Mouse (Mus musculus): ENCODE data around the gene Lgals4.

Gene Lgals4

GRCm38 (mm10) chr7:28822556-28822955 is 11.1 kb upstream of the Lgals4 start:
- DNase-seq (ENCODE audit: low spot score) = no peak

DNA sequence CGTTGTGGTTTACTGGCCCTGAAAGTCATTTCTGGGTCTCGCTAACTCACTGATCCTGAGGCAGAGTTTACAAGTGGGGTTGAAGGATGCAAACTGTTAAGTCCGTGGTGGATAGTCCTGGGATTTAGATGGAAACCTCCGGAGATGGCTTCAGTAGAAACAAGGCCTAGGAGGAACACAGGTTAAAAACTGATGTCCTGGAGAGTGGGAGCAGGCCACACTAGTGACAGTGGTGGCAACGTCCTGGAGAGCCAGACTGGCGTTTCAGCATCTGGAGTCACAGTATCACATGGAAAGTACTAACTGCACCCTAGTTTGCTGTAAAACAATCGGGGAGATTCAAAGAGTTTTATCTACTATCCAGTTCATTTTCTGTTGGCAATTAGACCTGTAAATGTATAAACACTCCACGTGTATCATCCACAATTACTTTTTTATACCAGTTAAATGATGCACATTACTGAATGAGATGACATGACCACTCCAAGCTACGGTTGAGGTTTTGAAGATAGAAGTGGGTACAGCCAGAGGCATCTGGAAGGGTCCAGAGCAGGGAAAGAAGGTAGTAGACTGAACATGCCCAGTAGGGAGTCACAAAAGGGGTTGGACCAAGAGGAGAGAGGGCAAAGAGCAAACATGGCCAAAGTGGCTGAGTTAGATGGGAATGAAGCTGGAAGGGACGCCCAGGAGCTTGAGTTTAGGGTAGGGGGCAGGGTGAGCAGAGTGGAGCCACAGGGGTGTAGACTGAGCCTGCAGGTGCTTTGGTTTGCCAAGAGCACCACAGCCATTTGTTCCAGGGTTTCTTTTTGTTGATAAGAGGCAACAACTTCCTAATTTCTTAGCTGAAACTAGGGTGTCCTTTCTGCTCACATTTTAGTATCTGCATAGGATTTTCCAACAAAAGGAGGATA is 10.4 kb upstream of the Lgals4 start:
- no peak for DNase-seq (ENCODE audit: low spot score)

GRCm38 (mm10) chr7:28823932-28824331 is 9.7 kb upstream of the Lgals4 start:
- no peak for DNase-seq (ENCODE audit: low spot score)

DNA sequence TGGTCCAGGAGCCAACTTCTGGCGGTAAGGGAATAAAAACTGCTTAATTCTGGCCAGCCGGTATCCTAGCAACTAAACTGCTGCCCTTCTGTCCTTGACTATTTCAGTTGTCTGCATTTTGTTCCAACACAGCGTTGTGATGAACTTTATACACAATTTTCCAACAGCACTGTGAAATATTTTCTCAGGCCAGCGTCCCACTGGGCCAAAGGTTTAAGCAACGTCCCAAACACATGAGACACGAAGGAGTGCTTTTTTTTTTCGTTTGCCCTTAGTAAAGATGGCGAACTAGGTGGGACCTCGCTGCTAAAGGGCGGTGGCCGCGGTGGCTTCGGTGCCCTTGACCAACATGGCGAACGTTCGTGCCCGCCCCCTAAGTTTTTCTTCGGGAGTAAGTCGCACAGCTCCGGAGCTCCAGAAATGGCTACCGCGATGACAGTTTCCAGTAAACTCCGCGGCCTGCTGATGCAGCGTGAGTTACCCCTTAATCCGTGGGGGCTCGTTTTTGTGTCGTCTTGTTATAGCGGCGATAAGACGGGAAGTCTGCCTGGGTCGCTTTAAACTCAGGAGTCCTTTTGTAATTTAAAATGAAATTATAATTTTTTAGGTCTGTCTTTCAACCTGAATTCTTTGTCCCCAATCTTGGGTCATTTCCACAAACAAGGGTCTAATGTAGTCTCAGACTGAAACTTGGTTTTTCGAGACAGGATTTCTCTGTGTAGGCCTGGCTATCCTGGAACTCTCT is 8.5 kb upstream of the Lgals4 start, which contains the start of gene Ech1:
Gene Ech1 (plus strand): TSS at position 277 of the 745 bp plus-strand sequence.
- peak; percentile 81 for DNase-seq (ENCODE audit: low spot score)

GRCm38 (mm10) chr7:28825686-28826401 is 7.8 kb upstream of the Lgals4 start:
- no peak for DNase-seq (ENCODE audit: low spot score)

DNA sequence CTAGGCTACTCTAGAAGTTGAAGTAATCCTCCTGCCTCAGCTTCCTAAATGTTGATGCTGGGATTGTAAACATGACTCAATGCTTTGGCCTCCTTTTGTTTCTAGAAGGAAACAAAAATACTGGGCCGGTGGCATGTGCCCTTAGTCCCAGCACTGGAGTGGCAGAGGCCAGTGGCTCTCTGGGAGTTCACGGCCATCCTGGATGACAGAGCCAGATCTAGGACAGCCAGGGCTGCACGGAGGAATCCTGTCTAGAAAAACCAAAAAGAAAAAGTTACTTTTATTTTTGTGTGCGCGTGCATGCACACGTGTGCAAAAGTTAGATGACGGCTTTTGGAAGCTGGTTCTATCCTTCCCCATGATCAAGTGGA is 7.3 kb upstream of the Lgals4 start:
- DNase-seq (ENCODE audit: low spot score) = no peak

DNA sequence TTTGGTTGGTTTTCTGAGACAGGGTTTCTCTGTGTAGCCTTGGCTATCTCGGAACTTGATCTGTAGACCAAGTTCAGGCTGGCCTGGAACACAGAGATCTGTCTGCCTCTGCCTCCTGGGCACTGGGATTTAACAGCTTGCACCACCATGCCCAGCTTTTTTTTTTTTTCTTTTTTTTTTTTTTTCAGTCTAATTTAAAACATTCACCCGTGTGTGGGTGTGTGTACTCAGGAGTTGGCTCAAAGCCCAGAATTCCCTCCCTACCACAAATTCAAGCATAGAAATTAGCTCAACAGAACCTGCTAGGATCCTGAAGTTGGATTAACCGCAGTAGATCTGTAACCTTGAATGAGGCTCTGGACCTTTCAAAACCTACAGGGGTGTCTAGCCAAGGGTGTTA is 6.3 kb upstream of the Lgals4 start:
- DNase-seq (ENCODE audit: low spot score) = no peak

GRCm38 (mm10) chr7:28829821-28830220 is 3.8 kb upstream of the Lgals4 start:
- DNase-seq (ENCODE audit: low spot score) = no peak

- no peak for DNase-seq (ENCODE audit: low spot score)
Measured at GRCm38 (mm10) chr7:28830981-28831380, 2.7 kb upstream of the Lgals4 start.

DNA sequence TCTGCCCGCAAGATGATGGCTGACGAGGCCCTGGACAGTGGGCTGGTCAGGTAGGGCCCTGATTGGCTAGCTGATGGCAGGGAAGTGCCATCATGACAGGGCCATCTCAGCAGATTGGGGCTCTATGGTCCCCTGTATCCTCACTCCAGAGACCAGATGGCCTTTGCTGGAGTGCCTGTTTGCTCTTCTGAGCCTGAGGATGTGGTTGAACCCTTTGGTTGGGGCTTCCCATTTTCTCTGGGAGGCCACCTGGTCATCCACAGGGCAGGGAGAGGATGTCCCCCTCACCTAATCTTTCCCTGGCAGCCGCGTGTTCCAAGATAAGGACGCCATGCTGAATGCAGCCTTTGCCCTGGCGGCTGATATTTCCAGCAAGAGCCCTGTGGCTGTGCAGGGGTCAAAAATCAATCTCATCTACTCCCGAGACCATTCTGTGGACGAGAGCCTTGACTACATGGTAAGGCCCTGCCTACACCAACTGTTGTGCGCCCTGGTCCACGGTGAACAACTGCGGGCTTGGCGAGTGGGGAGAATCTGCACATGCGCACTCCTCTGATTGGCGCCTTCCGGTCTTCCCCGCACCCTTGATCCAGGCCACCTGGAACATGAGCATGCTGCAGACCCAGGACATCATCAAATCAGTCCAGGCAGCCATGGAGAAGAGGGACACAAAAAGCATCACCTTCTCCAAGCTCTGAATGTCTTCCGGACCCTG is 2.1 kb upstream of the Lgals4 start:
- no peak for DNase-seq (ENCODE audit: low spot score)

GRCm38 (mm10) chr7:28832137-28832536 is 1.5 kb upstream of the Lgals4 start:
- no peak for DNase-seq (ENCODE audit: low spot score)

- no peak for DNase-seq (ENCODE audit: low spot score)
Measured at GRCm38 (mm10) chr7:28836936-28837335, 3.3 kb downstream of the Lgals4 start.

- DNase-seq (ENCODE audit: low spot score) = no peak
Measured at GRCm38 (mm10) chr7:28838331-28838730, 4.7 kb downstream of the Lgals4 start.

GRCm38 (mm10) chr7:28847273-28847672 is 13.6 kb downstream of the Lgals4 start:
- DNase-seq (ENCODE audit: low spot score) = no peak

GRCm38 (mm10) chr7:28849700-28850236 is 16.1 kb downstream of the Lgals4 start:
- no peak for DNase-seq (ENCODE audit: low spot score)

GRCm38 (mm10) chr7:28850642-28851041 is 17.0 kb downstream of the Lgals4 start:
- no peak for DNase-seq (ENCODE audit: low spot score)

- no peak for DNase-seq (ENCODE audit: low spot score)
Measured at GRCm38 (mm10) chr7:28859953-28860352, 26.3 kb downstream of the Lgals4 start.

GRCm38 (mm10) chr7:28860898-28861297 is 27.2 kb downstream of the Lgals4 start:
- DNase-seq (ENCODE audit: low spot score) = no peak

- no peak for DNase-seq (ENCODE audit: low spot score)
Measured at GRCm38 (mm10) chr7:28862817-28863499, 29.3 kb downstream of the Lgals4 start.

DNA sequence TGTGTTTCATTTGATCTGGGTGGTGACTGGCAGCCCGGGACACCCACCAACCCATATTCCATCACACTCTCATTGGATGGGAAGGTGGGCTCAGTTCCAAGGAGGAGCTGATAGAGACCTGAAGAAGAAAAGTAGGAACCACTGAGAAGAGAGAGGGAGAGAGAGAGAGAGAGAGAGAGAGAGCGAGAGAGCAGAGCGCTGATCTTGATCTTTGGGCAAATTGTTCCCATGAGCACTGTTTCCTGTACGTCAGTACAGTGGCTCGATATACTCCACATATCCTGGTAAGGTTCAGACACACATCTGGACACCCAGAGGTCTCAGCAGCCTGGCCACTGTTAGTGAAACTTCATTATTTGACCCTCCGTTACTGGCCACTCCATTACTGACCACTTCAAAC is 29.9 kb downstream of the Lgals4 start, which contains the start of gene Lgals7:
Gene Lgals7 (plus strand): TSS at position 314 of the 400 bp plus-strand sequence.
- no peak for DNase-seq (ENCODE audit: low spot score)

GRCm38 (mm10) chr7:28864288-28864750 is 30.7 kb downstream of the Lgals4 start:
- no peak for DNase-seq (ENCODE audit: low spot score)
